Mouse (Mus musculus) liver, adult 2 months (tissue): ENCODE measurements around the gene Mvd. TPM values are rescaled to one million over a fixed set of nuclear protein-coding genes. Genes with fewer than 3 reads are reported as not detected.

Source experiments
- DNase-seq: peaks from one replicate; pipeline ENCODE4 v3.0.0-alpha.2; 2011; ENCODE audit warnings: low read depth, low spot score; ENCODE audit errors: extremely low read depth
- H3K27ac ChIP-seq: fragments of 200-500 bp; replicated peaks from 2 replicates; pipeline ENCODE4 v1.5.1; 2012; ENCODE audit warnings: low read depth, mild to moderate bottlenecking, control low read depth, inconsistent platforms, low read length; ENCODE audit not compliant: insufficient read depth
- H3K27me3 ChIP-seq: fragments of 200-500 bp; 2 replicates; pipeline ENCODE4 v1.6.1; 2012; ENCODE audit warnings: mild to moderate bottlenecking, moderate library complexity, low read length, inconsistent platforms; ENCODE audit not compliant: control insufficient read depth, insufficient read depth
- H3K36me3 ChIP-seq: fragments of 200-500 bp; 2 replicates; pipeline ENCODE4 v1.6.1; 2012; ENCODE audit warnings: low read length, inconsistent platforms; ENCODE audit not compliant: control insufficient read depth, insufficient read depth
- H3K4me1 ChIP-seq: fragments of 200-500 bp; 2 replicates; pipeline ENCODE4 v1.6.1; 2011; ENCODE audit warnings: low read length; ENCODE audit not compliant: control insufficient read depth, insufficient read depth
- H3K4me3 ChIP-seq: fragments of 200-500 bp; 2 replicates; pipeline ENCODE4 v1.5.1; 2011; ENCODE audit warnings: low read depth, mild to moderate bottlenecking, control low read depth, low read length, moderate library complexity; ENCODE audit not compliant: insufficient read depth
- H3K79me2 ChIP-seq: fragments of 200-500 bp; 2 replicates; pipeline ENCODE4 v1.6.1; 2012; ENCODE audit warnings: inconsistent platforms, mild to moderate bottlenecking, low read length, moderate library complexity; ENCODE audit not compliant: control insufficient read depth, insufficient read depth
- H3K9ac ChIP-seq: fragments of 200-500 bp; 2 replicates; pipeline ENCODE4 v1.6.1; 2012; ENCODE audit warnings: low read depth, mild to moderate bottlenecking, control low read depth, inconsistent platforms, low read length
- CTCF ChIP-seq: fragments of 200-500 bp; IDR thresholded peaks from 2 replicates; pipeline ENCODE4 v1.5.1; 2011; ENCODE audit warnings: low read depth, low read length, control low read depth
- POLR2A ChIP-seq: fragments of 200-500 bp; IDR thresholded peaks from 2 replicates; pipeline ENCODE4 v1.6.1; 2011; ENCODE audit warnings: low read length, control low read depth; ENCODE audit not compliant: insufficient read depth; ENCODE audit errors: extremely low read depth
- WGBS: fragments of 180-500 bp; shearing (Covaris S2); methylation state at CpG from one replicate; pipeline ENCODE4 v1.1.7; 2018; 5-methylcytosine and 5-hydroxymethylcytosine counted together
- polyA plus RNA-seq: library from polyadenylated mRNA; depleted of rRNA; stranded (reverse); fragments of >200 nt; gene quantifications from 2 replicates; pipeline ENCODE4 v1.2.3, GENCODE M21; 2012
- total RNA-seq: library from RNA; depleted of rRNA; stranded (reverse); fragments of >200 nt; gene quantifications from 2 replicates; pipeline ENCODE4 v1.2.3, GENCODE M21; 2014

The Mvd gene
- total and polyA plus RNA-seq, 2 experiments = 20.9 to 68.7 TPM

DNA sequence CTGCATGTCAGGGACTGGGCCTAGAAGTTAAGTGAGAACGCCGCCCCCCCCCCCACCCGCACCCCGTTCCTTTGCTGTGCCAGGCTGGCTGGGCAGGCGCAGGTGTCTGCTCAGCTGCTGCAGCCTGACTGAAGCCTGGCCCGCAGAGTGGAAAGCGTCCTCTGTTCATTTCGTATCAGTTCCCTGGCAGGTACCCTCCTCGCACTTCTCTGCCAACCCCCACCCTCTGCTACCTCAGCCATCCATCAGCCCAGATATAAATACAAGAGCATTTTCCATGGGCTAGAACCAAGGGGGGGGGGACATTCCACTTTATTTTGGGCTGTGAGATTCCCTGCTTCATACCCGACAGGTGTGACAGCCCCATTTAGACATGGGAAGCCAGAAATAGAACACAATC lies 8.9 kb upstream of the Mvd start:
- Histone ChIP-seq H3K4me1 (no peaks in the 10 kb centered on the region), H3K27me3 (no peaks in the 10 kb centered on the region), H3K36me3 (no peaks in the 10 kb centered on the region), H3K9ac (no peak overlapping the region), H3K79me2 (no peaks in the 10 kb centered on the region), H3K4me3 (no peak overlapping the region), H3K27ac (no peak overlapping the region)
- no peak for DNase-seq
- TF ChIP-seq CTCF (no peak), POLR2A (no peak)
- WGBS = 94% methylated on average over 10 of the region's 10 CpGs

DNA sequence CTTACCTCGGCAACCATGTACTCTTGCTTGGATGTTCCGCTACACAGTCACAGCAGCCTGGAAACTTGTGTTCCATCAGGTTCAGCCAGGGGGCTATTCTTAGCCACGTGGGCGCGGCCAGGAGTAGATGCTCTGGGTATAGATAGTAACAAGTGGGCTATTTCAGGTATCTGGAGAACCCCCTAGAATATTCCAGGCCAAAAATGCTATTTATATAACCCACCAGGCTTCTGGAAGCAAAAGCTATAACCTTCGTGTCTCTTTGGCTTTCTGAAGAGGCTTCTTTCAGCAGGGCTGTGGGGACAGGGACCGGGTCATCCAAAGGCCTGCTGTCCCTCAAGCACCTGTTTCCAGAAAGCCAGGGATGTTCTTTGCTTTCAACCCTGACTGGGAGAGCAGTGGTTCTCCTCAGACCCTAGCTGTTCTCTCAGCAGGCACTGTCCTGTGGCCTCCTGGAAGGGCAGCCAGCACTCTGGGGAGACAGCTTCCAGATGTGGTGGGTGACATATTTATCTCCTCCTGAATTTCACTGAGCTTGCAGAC lies 8.0 kb upstream of the Mvd start:
- Histone ChIP-seq H3K36me3 (no peaks in the 10 kb centered on the region), H3K4me3 (no peak overlapping the region), H3K79me2 (no peaks in the 10 kb centered on the region), H3K9ac (no peak overlapping the region), H3K27ac (no peak overlapping the region), H3K27me3 (no peaks in the 10 kb centered on the region), H3K4me1 (no peaks in the 10 kb centered on the region)
- no peak for DNase-seq
- WGBS = 81% methylated on average over 7 of the region's 7 CpGs
- no peak for TF ChIP-seq POLR2A
- TF ChIP-seq CTCF = no peak

DNA sequence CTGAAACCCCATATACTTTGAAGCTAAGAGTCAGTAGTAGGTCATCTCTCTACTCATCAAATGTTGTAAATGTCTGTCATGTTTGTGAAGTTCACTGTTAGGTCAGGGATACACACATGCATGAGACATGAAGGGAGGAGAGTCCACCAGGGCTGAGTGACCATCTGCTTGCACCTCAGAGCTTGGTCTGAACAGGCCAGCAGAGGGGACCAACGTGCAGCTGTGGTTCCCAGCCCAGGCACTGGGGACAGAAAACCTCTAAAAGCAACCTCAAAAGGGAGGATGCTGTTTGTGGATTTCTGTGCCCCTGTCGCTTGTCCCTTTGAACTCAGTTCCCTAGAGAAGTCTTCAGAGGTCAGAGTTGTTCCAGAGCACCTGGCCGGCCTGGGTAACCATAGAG lies 2.0 kb upstream of the Mvd start:
- no peak for DNase-seq
- no peak for TF ChIP-seq POLR2A
- peak; percentile 24; the same call in 1 of the 2 replicates for TF ChIP-seq CTCF
- no peaks in the 10 kb centered on the region for H3K36me3 ChIP-seq
- no peak overlapping the region for H3K27ac ChIP-seq
- 70% methylated on average over 3 of the region's 3 CpGs for WGBS
- H3K27me3 ChIP-seq = no peaks in the 10 kb centered on the region
- H3K4me1 ChIP-seq = peaks cover 5% of the 10 kb centered on the region
- no peaks in the 10 kb centered on the region for H3K79me2 ChIP-seq
- H3K9ac ChIP-seq = no peak overlapping the region
- H3K4me3 ChIP-seq = no peak overlapping the region

DNA sequence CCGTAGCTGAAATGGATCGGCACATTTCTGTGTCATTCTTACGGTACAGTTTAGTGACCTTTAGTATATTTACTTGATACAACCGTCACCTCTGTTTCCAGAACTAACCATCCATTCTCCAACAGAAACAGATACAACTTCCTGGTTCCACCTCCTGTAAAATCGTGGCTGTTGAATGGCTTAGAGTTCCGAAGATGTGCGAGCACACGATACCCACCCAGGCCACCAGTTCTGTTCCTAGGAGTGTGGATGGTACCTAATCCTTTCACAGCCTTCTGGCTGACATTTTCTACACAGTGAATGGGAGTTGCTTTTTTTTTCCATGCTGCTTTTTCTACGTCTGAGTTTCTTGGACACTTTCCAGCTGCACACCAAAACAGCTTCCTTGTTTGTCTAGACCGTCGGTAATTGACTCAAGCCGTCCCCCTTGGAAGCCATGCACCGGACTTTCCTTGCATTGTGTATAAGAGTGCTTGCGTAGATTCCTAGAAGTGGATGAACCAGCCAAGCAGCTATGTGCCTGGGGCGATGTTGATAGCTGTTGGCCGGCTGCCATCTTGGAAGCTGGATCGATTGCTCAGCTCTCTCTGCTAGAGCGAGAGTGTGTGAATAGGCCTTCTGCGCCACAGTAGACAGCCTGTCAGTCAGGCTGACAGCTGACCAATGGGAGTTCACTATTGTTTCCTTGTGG lies 981 bp upstream of the Mvd start:
- Histone ChIP-seq H3K27ac (peak overlapping the region; percentile 75), H3K4me1 (peaks cover 5% of the 10 kb centered on the region), H3K4me3 (peak overlapping the region; percentile 51), H3K36me3 (no peaks in the 10 kb centered on the region), H3K79me2 (no peaks in the 10 kb centered on the region), H3K27me3 (no peaks in the 10 kb centered on the region), H3K9ac (0 out of 2 replicates have a peak overlapping the region, but pooled peaks have one; percentile 11)
- peak; percentile 90 for DNase-seq
- TF ChIP-seq POLR2A = no peak
- no peak for TF ChIP-seq CTCF
- under 1% methylated on average over 19 of the region's 19 CpGs for WGBS

DNA sequence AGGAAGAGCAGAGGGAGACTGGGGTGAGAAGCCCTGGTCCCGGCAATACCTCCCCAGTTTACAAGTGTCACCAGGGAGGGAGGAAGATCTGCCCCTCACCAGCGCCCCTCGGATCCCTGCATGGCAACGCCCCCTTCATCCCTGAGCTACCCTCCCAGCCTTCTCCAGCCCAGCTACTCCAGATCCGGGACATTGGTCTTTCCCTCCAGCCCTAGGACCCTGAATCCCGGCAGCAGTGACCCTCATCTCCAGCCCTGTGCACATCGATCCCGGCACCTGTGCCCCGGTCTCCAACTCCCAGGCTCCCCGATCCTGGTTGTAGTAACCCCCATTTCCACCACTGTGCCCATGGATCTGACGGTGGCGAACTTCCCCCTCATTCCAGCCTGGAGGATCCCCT lies 441 bp downstream of the Mvd start:
- Histone ChIP-seq H3K4me1 (peaks cover 5% of the 10 kb centered on the region), H3K4me3 (peak overlapping the region; percentile 72), H3K27ac (peak overlapping the region; percentile 62), H3K79me2 (no peaks in the 10 kb centered on the region), H3K36me3 (no peaks in the 10 kb centered on the region), H3K27me3 (no peaks in the 10 kb centered on the region), H3K9ac (peak overlapping the region; percentile 72)
- no peak for DNase-seq
- WGBS = 2% methylated on average over 12 of the region's 12 CpGs
- TF ChIP-seq POLR2A (no peak), CTCF (no peak)

DNA sequence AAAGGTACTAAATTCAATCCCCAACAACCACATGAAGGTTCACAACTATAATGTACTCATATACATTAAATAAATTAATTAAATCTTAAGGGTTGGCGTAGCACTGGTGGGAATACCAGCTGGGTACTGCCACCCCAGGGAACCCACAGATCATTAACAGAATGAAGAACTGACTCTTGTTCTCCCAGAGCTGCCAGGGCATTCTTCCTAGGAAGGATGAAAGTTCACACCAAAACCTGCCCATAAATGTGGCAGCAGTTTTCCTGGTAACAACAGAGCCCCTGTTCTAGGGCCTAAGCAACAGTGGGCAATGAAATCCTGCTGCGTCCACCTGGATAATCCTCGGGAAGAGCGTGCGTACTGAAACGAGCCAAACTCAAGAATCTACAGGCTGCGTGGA lies 866 bp downstream of the Mvd start:
- H3K27me3 ChIP-seq = no peaks in the 10 kb centered on the region
- H3K4me1 ChIP-seq = peaks cover 5% of the 10 kb centered on the region
- H3K4me3 ChIP-seq = peak overlapping the region; percentile 72
- DNase-seq = peak; percentile 39
- H3K79me2 ChIP-seq = no peaks in the 10 kb centered on the region
- no peak overlapping the region; the same call in 1 of the 2 replicates for H3K27ac ChIP-seq
- TF ChIP-seq POLR2A (no peak), CTCF (no peak)
- peak overlapping the region; percentile 72; the same call in 1 of the 2 replicates for H3K9ac ChIP-seq
- H3K36me3 ChIP-seq = no peaks in the 10 kb centered on the region
- 21% methylated on average over 7 of the region's 7 CpGs for WGBS
